Comparison of ENCODE assay signal across 15 mouse cellular contexts in genomic region chr1:191668030-191668429, GRCm38 (mm10). TPM values are rescaled to one million over a fixed set of nuclear protein-coding genes. Genes with fewer than 3 reads are reported as not detected.
DNase-seq lines count a peak whose midpoint lies in the region; ATAC-seq and TF ChIP-seq lines count a peak whose summit lies in the region.
"Had no signal": no experiment of that assay in that cellular context is flagged by ENCODE, and none has a peak within 500 bp of the region (broad histone marks: within the 10 kb centered on the region; RNA-seq: fewer than 3 reads in every experiment).

No protein-coding gene starts in this region.

- no peak overlapping the region for H3K9ac ChIP-seq in kidney, postnatal 0 days (ENCODE audit: low read depth, low read length)
- H3K9ac ChIP-seq in limb, embryonic 14.5 days (ENCODE audit: low read depth, low read length, severe bottlenecking), result no peak overlapping the region
- H3K9ac ChIP-seq: hindbrain, embryonic 15.5 days; liver, embryonic 14.5 days; midbrain, embryonic 15.5 days had no signal

- H3K27ac ChIP-seq in kidney, postnatal 0 days, result no peak overlapping the region
- H3K27ac ChIP-seq in limb, embryonic 14.5 days (replicated peaks; ENCODE audit: low read depth, low read length), result no peak overlapping the region
- H3K27ac ChIP-seq: hindbrain, embryonic 15.5 days; liver, embryonic 14.5 days; midbrain, embryonic 15.5 days had no signal

- no peak for ATAC-seq in kidney, postnatal 0 days (replicated peaks; ENCODE audit: low FRiP score, low read depth)
- ATAC-seq in limb, embryonic 14.5 days (ENCODE audit: low FRiP score, low read depth), result peak; percentile 84
- ATAC-seq: midbrain, embryonic 15.5 days had no signal

- H3K4me1 ChIP-seq in kidney, postnatal 0 days (replicated peaks; ENCODE audit: insufficient read depth, low read length), result 0 out of 2 replicates have a peak, but pooled peaks cover 6% of the 10 kb centered on the region
- 0 out of 2 replicates have a peak, but pooled peaks cover 6% of the 10 kb centered on the region for H3K4me1 ChIP-seq in limb, embryonic 14.5 days (ENCODE audit: control insufficient read depth, insufficient read depth, low read length)
- H3K4me1 ChIP-seq: hindbrain, embryonic 15.5 days; midbrain, embryonic 15.5 days had no signal

- no peaks in the 10 kb centered on the region for H3K9me3 ChIP-seq in kidney, postnatal 0 days (replicated peaks; ENCODE audit: low read length)
- H3K9me3 ChIP-seq in limb, embryonic 14.5 days (ENCODE audit: control insufficient read depth, low read length), result no peaks in the 10 kb centered on the region
- H3K9me3 ChIP-seq: hindbrain, embryonic 15.5 days; midbrain, embryonic 15.5 days had no signal

- H3K36me3 ChIP-seq in kidney, postnatal 0 days (ENCODE audit: insufficient read depth, low read length), result no peaks in the 10 kb centered on the region
- no peaks in the 10 kb centered on the region for H3K36me3 ChIP-seq in limb, embryonic 14.5 days (ENCODE audit: control insufficient read depth, insufficient read depth, low read length)
- H3K36me3 ChIP-seq: hindbrain, embryonic 15.5 days; midbrain, embryonic 15.5 days had no signal

- H3K4me2 ChIP-seq in kidney, postnatal 0 days (ENCODE audit: low read length), result no peak overlapping the region
- no peak overlapping the region for H3K4me2 ChIP-seq in limb, embryonic 14.5 days (replicated peaks; ENCODE audit: low read depth, low read length, severe bottlenecking)
- H3K4me2 ChIP-seq: hindbrain, embryonic 15.5 days; midbrain, embryonic 15.5 days had no signal

- peak; percentile 75 for DNase-seq in kidney, postnatal 0 days (ENCODE audit: low spot score)
- DNase-seq in kidney, adult 11 months, result no peak
- peak; percentile 59 for DNase-seq in 3T3-L1 (ENCODE audit: low read depth, low spot score)
- peak; percentile 20 for DNase-seq in Muller cell, postnatal 12 days (ENCODE audit: inconsistent ontology term)
- peak; percentile 73 for DNase-seq in limb, embryonic 14.5 days (ENCODE audit: low spot score)
- no peak for DNase-seq in adrenal gland, postnatal 14 days
- no peak for DNase-seq in cerebellum, adult 8-10 months
- DNase-seq: adrenal gland, adult 2 months; cerebellum, adult 9-10 months; layer of hippocampus, adult 9-11 months; lung, postnatal 36 days had no signal

- no peak for TF ChIP-seq CTCF in kidney, postnatal 0 days (IDR thresholded peaks at IDR 0.05; ENCODE audit: low read depth)

- no peak for TF ChIP-seq POLR2A in limb, embryonic 14.5 days (IDR thresholded peaks at IDR 0.05; ENCODE audit: borderline replicate concordance, extremely low read depth, insufficient read depth, insufficient read length)

- H3K27me3 ChIP-seq in kidney, postnatal 0 days (ENCODE audit: insufficient read depth, low read length), result no peaks in the 10 kb centered on the region
- H3K27me3 ChIP-seq in limb, embryonic 14.5 days (ENCODE audit: control insufficient read depth, insufficient read depth, low read length), result no peaks in the 10 kb centered on the region
- H3K27me3 ChIP-seq: CH12.LX; hindbrain, embryonic 15.5 days; midbrain, embryonic 15.5 days had no signal

- H3K4me3 ChIP-seq in kidney, postnatal 0 days (replicated peaks; ENCODE audit: low read depth, low read length), result no peak overlapping the region
- H3K4me3 ChIP-seq in limb, embryonic 14.5 days (replicated peaks; ENCODE audit: low read length), result no peak overlapping the region
- H3K4me3 ChIP-seq: hindbrain, embryonic 15.5 days; midbrain, embryonic 15.5 days had no signal

- 61% methylated on average over 9 of the region's 9 CpGs for WGBS in kidney, postnatal 0 days
- 46% methylated on average over 9 of the region's 9 CpGs for WGBS in limb, embryonic 14.5 days

RNA-seq across cellular contexts. Expression of gene Lpgat1, which starts 49.6 kb away (rescaled TPM):
- polyA plus RNA-seq in kidney, postnatal 0 days (2015; fragmentation: Nextera tagmentation; extraction: Ambion mirVana), result 36.5 and 37.1 TPM in 2 replicates
- 24.7 and 24.8 TPM in 2 replicates for polyA plus RNA-seq in limb, embryonic 14.5 days (2012; rRNA removed)
- 39.9 and 45.4 TPM in 2 replicates for polyA plus RNA-seq in limb, embryonic 14.5 days (2014; fragmentation: Nextera tagmentation; extraction: Ambion mirVana)
- total RNA-seq in adrenal gland, postnatal 14 days (2021), result 59.3 and 59.7 TPM in 2 replicates

Comparison
In these comparisons a context has a peak if more than half of its experiments do, and no peak if none do; other contexts are left out.
1. DNase-seq: peak in kidney, postnatal 0 days (single experiment), 3T3-L1 (single experiment), Muller cell, postnatal 12 days (single experiment) and limb, embryonic 14.5 days (single experiment); none in kidney, adult 11 months (single experiment), adrenal gland, postnatal 14 days (single experiment) and cerebellum, adult 8-10 months (single experiment).